Mouse (Mus musculus): Measurements from ENCODE around the gene Padi2. TPM values are rescaled to one million over a fixed set of nuclear protein-coding genes. Genes with fewer than 3 reads are reported as not detected.

Padi2 gene
- polyA plus RNA-seq, 1 experiment from 2014 or later = 16.1 TPM

DNA sequence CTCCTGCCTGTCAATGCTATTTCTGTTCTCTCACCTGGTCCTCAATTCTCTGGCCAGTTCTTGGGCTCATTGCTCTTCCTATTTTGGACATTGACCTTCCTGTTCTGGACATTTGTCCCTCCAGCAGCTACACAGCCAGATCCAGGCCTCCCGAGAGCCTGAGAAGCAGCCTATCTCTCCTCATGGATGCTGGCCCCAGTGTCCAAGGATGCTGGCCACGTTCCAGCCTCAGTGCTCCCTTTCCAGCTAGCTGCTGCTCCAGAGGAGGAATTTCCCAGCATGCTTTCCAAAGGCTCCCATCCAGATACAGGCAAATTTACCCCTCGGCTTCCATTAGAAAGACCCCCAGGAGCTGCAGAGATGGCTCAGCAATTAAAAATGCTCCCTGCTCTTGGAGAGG, 44.4 kb downstream of the Padi2 start:
- 76% methylated on average over 3 of the region's 3 CpGs for WGBS
- Histone ChIP-seq H3K9ac (ENCODE audit: low read depth, low read length) (no peak overlapping the region), H3K4me2 (ENCODE audit: low read depth, low read length) (no peak overlapping the region), H3K4me3 (ENCODE audit: low read depth, low read length) (no peak overlapping the region), H3K27me3 (replicated peaks; ENCODE audit: control insufficient read depth, insufficient read depth, low read length) (no peaks in the 10 kb centered on the region), H3K9me3 (ENCODE audit: control insufficient read depth, low read length) (no peaks in the 10 kb centered on the region), H3K36me3 (ENCODE audit: control insufficient read depth, insufficient read depth, low read length) (no peaks in the 10 kb centered on the region), H3K27ac (replicated peaks; ENCODE audit: low read depth, low read length) (no peak overlapping the region), H3K4me1 (ENCODE audit: control insufficient read depth, insufficient read depth, low read length) (no peaks in the 10 kb centered on the region)
- no peak for ATAC-seq (ENCODE audit: low read depth)
- DNase-seq (ENCODE audit: low spot score) = no peak

DNA sequence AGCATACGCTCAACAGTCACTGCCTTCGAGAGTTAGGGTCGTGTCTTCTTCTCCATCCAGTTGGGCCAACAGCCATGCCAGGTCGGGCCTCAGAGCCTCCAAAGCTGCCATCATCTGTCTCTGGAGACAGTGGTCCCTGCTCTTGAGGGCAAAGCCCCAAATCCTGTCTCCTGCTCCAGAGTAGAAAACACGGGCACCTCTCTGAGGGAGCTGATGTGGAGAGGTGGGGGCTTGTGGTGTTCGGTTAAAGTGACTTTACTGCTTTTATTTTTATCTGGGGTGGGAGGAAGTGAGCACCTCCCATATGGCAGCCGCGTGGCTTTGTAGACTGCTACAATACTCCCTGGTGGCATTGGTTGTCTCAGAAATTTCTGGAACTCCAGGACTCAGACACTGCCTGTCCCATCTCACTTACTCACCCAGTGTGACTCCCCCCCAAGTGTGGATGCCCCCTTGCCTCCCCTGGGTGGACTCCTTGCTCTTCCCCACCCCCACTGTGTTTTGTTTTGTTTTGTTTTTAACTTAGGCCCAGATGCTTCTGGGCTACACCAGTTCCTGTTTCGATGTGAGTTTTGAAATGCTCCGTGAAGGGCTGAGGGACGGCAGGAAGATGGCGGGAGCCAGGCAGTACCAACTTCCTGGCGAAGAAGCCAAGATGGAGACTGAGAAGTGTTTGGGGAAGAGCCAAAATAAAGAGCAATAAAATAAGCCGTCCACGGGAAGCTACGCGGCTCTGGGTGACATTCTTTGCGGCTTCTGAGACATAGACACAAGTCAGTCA, 45.9 kb downstream of the Padi2 start:
- Histone ChIP-seq H3K4me2 (ENCODE audit: low read depth, low read length) (no peak overlapping the region), H3K27me3 (replicated peaks; ENCODE audit: control insufficient read depth, insufficient read depth, low read length) (no peaks in the 10 kb centered on the region), H3K9me3 (ENCODE audit: control insufficient read depth, low read length) (no peaks in the 10 kb centered on the region), H3K9ac (ENCODE audit: low read depth, low read length) (no peak overlapping the region), H3K4me1 (ENCODE audit: control insufficient read depth, insufficient read depth, low read length) (no peaks in the 10 kb centered on the region), H3K4me3 (ENCODE audit: low read depth, low read length) (no peak overlapping the region), H3K36me3 (ENCODE audit: control insufficient read depth, insufficient read depth, low read length) (no peaks in the 10 kb centered on the region), H3K27ac (replicated peaks; ENCODE audit: low read depth, low read length) (no peak overlapping the region)
- ATAC-seq (ENCODE audit: low read depth) = no peak
- 82% methylated on average over 18 of the region's 18 CpGs for WGBS
- DNase-seq (ENCODE audit: low spot score) = no peak

DNA sequence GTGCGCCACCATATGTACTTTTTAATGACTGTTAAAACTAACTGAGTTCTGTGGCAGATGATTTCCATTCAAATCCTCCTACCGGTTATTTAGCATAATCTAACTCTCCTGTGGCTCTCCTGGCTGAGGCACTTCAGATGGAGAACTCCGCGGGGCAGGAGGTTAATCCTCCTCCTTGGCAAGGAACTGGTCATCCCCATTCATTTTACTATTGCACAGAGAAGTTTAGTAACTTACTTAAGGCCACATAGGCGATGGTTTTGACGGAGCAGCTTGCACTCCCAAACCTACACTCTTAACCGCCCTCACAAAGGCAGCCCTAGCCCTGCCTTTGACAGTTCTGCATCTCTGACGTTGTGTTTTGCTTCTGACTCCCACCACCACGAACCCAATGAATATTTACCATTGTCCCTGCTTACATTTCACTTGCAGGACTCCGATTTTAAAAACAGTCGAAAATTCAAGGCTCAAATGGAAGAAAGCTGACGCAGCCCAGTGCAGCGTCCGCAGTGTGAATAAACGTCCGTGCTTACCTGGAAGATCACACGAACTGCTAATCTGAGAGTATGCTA, 51.1 kb downstream of the Padi2 start:
- DNase-seq (ENCODE audit: low spot score) (no peak), ATAC-seq (ENCODE audit: low read depth) (no peak)
- Histone ChIP-seq H3K36me3 (ENCODE audit: control insufficient read depth, insufficient read depth, low read length) (no peaks in the 10 kb centered on the region), H3K4me3 (ENCODE audit: low read depth, low read length) (peak overlapping the region; percentile 40), H3K27me3 (replicated peaks; ENCODE audit: control insufficient read depth, insufficient read depth, low read length) (no peaks in the 10 kb centered on the region), H3K4me1 (ENCODE audit: control insufficient read depth, insufficient read depth, low read length) (peaks cover 7% of the 10 kb centered on the region; the same call in 1 of the 2 replicates), H3K9me3 (ENCODE audit: control insufficient read depth, low read length) (no peaks in the 10 kb centered on the region), H3K4me2 (ENCODE audit: low read depth, low read length) (peak overlapping the region; percentile 74), H3K27ac (replicated peaks; ENCODE audit: low read depth, low read length) (peak overlapping the region; percentile 53; the same call in 1 of the 2 replicates), H3K9ac (ENCODE audit: low read depth, low read length) (peak overlapping the region; percentile 62)
- 5% methylated on average over 17 of the region's 17 CpGs for WGBS

DNA sequence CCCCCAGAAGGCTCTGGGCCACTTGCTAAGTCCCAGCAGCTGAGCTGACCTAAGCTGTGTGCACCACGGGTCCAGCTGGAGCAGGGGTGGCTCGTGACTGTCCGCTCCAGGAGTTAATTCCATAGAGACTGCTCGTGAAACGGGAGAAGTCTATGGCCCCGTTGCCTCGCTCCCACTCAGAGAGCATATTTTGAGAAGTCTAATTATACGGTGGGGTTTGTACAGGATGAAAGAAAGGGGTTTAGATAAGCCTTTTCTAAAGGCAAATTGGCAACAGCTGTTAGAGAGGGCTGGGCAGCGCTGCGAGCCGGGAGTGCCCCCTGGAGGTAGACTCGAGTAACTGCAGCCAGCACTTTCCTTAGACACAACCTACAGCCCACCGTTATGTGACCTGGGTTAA, 51.6 kb downstream of the Padi2 start:
- ATAC-seq (ENCODE audit: low read depth) = peak; percentile 58
- WGBS = 1% methylated on average over 13 of the region's 13 CpGs

GRCm38 (mm10) chr4:140958319-140958718, 52.2 kb downstream of the Padi2 start:
- Histone ChIP-seq H3K27ac (replicated peaks; ENCODE audit: low read depth, low read length) (no peak overlapping the region), H3K27me3 (replicated peaks; ENCODE audit: control insufficient read depth, insufficient read depth, low read length) (no peaks in the 10 kb centered on the region), H3K4me1 (ENCODE audit: control insufficient read depth, insufficient read depth, low read length) (peaks cover 14% of the 10 kb centered on the region; the same call in 1 of the 2 replicates), H3K9me3 (ENCODE audit: control insufficient read depth, low read length) (no peaks in the 10 kb centered on the region), H3K4me3 (ENCODE audit: low read depth, low read length) (no peak overlapping the region), H3K9ac (ENCODE audit: low read depth, low read length) (no peak overlapping the region), H3K4me2 (ENCODE audit: low read depth, low read length) (no peak overlapping the region), H3K36me3 (ENCODE audit: control insufficient read depth, insufficient read depth, low read length) (no peaks in the 10 kb centered on the region)
- ATAC-seq (ENCODE audit: low read depth) (no peak), DNase-seq (ENCODE audit: low spot score) (no peak)
- 64% methylated on average over 6 of the region's 6 CpGs for WGBS

More for the DNA sequence above, 51.6 kb downstream of the Padi2 start:
- H3K27ac ChIP-seq (replicated peaks; ENCODE audit: low read depth, low read length) = peak overlapping the region; percentile 53; the same call in 1 of the 2 replicates
- peak overlapping the region; percentile 74 for H3K4me2 ChIP-seq (ENCODE audit: low read depth, low read length)
- peak overlapping the region; percentile 62 for H3K9ac ChIP-seq (ENCODE audit: low read depth, low read length)
- H3K9me3 ChIP-seq (ENCODE audit: control insufficient read depth, low read length) = no peaks in the 10 kb centered on the region
- H3K36me3 ChIP-seq (ENCODE audit: control insufficient read depth, insufficient read depth, low read length) = no peaks in the 10 kb centered on the region
- no peaks in the 10 kb centered on the region for H3K27me3 ChIP-seq (replicated peaks; ENCODE audit: control insufficient read depth, insufficient read depth, low read length)
- peak overlapping the region; percentile 40 for H3K4me3 ChIP-seq (ENCODE audit: low read depth, low read length)
- peak; percentile 90 for DNase-seq (ENCODE audit: low spot score)
- H3K4me1 ChIP-seq (ENCODE audit: control insufficient read depth, insufficient read depth, low read length) = peaks cover 12% of the 10 kb centered on the region; the same call in 1 of the 2 replicates

DNA sequence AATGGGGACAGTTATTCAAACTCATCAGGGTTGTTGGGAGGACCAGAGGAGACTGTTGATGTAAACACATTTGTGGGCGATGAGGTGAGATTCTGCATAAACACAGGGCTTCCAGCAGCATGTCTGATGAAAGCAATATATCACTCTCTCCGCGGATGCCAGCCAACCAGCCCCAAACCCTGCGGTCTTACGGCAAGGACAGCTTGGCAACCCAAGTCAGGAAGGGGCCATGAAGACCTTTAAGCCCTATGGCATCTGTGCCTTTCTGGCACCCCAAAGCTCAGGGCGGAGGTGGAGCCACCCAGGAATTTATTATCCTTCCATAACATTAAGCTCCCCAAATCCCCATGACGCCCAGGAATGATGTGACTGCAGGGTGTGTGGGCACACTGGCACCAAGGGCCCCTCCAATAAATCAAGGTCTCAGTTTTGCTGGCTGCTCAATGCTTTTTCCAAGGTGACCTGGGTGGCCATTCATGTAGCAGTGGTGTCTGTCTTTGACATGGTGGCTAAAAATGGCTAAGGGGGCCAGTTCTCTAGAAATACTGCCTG, 53.1 kb downstream of the Padi2 start:
- Histone ChIP-seq H3K4me2 (ENCODE audit: low read depth, low read length) (no peak overlapping the region), H3K9ac (ENCODE audit: low read depth, low read length) (no peak overlapping the region), H3K27ac (replicated peaks; ENCODE audit: low read depth, low read length) (no peak overlapping the region), H3K36me3 (ENCODE audit: control insufficient read depth, insufficient read depth, low read length) (no peaks in the 10 kb centered on the region), H3K4me1 (ENCODE audit: control insufficient read depth, insufficient read depth, low read length) (peaks cover 14% of the 10 kb centered on the region; the same call in 1 of the 2 replicates), H3K9me3 (ENCODE audit: control insufficient read depth, low read length) (no peaks in the 10 kb centered on the region), H3K4me3 (ENCODE audit: low read depth, low read length) (no peak overlapping the region), H3K27me3 (replicated peaks; ENCODE audit: control insufficient read depth, insufficient read depth, low read length) (no peaks in the 10 kb centered on the region)
- no peak for DNase-seq (ENCODE audit: low spot score)
- WGBS = 82% methylated on average over 7 of the region's 7 CpGs
- no peak for ATAC-seq (ENCODE audit: low read depth)

DNA sequence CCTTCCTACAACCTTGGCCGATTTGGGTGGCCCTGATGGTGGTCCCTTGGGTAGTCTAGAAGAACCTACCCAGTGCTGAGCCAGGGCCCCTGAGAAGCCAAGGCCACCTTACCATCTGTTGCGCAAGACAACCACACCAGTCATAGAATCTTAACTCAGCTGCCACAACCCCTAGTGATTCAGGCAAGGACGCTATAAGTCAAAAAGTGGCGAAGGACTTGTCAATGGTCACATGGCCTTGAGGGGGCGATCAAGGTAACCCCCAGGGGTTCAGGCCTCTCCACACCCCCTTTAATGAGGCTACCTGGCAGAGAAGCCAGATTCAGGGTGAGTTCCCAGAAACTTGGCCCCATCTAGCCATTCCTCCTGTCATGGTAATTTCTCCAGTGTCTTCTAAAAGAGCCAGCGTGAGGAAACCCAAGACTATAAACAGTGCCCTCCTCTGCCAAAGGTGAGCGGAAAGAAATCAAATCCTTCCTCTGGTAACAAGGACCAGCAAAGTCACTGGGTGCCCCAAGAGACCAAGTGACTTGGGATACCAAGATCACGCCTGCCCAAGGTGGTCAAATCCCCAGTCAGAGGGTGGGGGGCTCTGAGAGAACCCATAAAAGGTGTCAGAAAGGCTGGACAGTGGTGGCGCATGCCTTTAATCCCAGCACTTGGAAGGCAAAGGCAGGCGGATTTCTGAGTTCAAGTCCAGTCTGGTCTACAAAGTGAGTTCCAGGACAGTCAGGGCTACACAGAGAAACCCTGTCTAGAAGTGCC, 53.8 kb downstream of the Padi2 start:
- H3K4me1 ChIP-seq (ENCODE audit: control insufficient read depth, insufficient read depth, low read length) = peaks cover 14% of the 10 kb centered on the region; the same call in 1 of the 2 replicates
- H3K36me3 ChIP-seq (ENCODE audit: control insufficient read depth, insufficient read depth, low read length) = no peaks in the 10 kb centered on the region
- H3K27me3 ChIP-seq (replicated peaks; ENCODE audit: control insufficient read depth, insufficient read depth, low read length) = no peaks in the 10 kb centered on the region
- no peak overlapping the region for H3K4me3 ChIP-seq (ENCODE audit: low read depth, low read length)
- no peak overlapping the region for H3K9ac ChIP-seq (ENCODE audit: low read depth, low read length)
- no peak overlapping the region for H3K4me2 ChIP-seq (ENCODE audit: low read depth, low read length)
- no peaks in the 10 kb centered on the region for H3K9me3 ChIP-seq (ENCODE audit: control insufficient read depth, low read length)
- ATAC-seq (ENCODE audit: low read depth) = no peak
- no peak for DNase-seq (ENCODE audit: low spot score)
- 78% methylated on average over 10 of the region's 10 CpGs for WGBS
- H3K27ac ChIP-seq (replicated peaks; ENCODE audit: low read depth, low read length) = no peak overlapping the region

- DNase-seq (ENCODE audit: low spot score) = peak; percentile 100
- ATAC-seq (ENCODE audit: low read depth) = peak; percentile 97
- peaks cover 5% of the 10 kb centered on the region; the same call in 1 of the 2 replicates for H3K36me3 ChIP-seq (ENCODE audit: control insufficient read depth, insufficient read depth, low read length)
- peak within 1 kb of the TSS; percentile 87 for H3K4me2 ChIP-seq (ENCODE audit: low read depth, low read length)
- peak within 1 kb of the TSS; percentile 84 for H3K4me3 ChIP-seq (ENCODE audit: low read depth, low read length)
- peaks cover 14% of the 10 kb centered on the region; the same call in 1 of the 2 replicates for H3K4me1 ChIP-seq (ENCODE audit: control insufficient read depth, insufficient read depth, low read length)
- no peaks in the 10 kb centered on the region for H3K27me3 ChIP-seq (replicated peaks; ENCODE audit: control insufficient read depth, insufficient read depth, low read length)
- H3K9me3 ChIP-seq (ENCODE audit: control insufficient read depth, low read length) = no peaks in the 10 kb centered on the region
- WGBS = 2% methylated on average over 35 of the region's 37 CpGs
- peak within 1 kb of the TSS; percentile 83 for H3K27ac ChIP-seq (replicated peaks; ENCODE audit: low read depth, low read length)
- H3K9ac ChIP-seq (ENCODE audit: low read depth, low read length) = peak within 1 kb of the TSS; percentile 91
These were observed 54.8 kb downstream of the Padi2 start, which contains the start of gene Sdhb for GRCm38 (mm10) chr4:140960781-140961466. Gene Sdhb (plus strand): TSS chr4:140961203.

All from embryonic facial prominence, embryonic 14.5 days (tissue).